Mouse (Mus musculus) activated CD4-positive, CD25-positive, alpha-beta regulatory T cell, adult 4 months (primary cell): Measurements from ENCODE around the gene Oasl1. TPM values are rescaled to one million over a fixed set of nuclear protein-coding genes. Genes with fewer than 3 reads are reported as not detected.
A peak's percentile ranks its signal among the peaks of the same experiment; 100 is the strongest.
"Not testable (repeated sequence)": the region's sequence is repeated elsewhere in the genome, so short reads cannot be mapped to it uniquely, and the experiment has no call there.

Experiments used
- ATAC-seq: one replicate; pipeline ENCODE4 v1.8.0; 2017
- polyA plus RNA-seq, 2 experiments: library from polyadenylated mRNA; unstranded; fragments of 100-300 nt; shearing (Covaris generic); gene quantifications; one replicate each; pipeline ENCODE4 v1.2.1; 2017

The Oasl1 gene
- polyA plus RNA-seq: 1 to 10 TPM; 1.7 to 4.1 TPM

- ATAC-seq: no peak
Measured at GRCm38 (mm10) chr5:114922998-114923473, at the start of gene Oasl1. Gene Oasl1 (plus strand): TSS chr5:114923240.

- no peak for ATAC-seq
Measured at GRCm38 (mm10) chr5:114875858-114876257, 47.2 kb upstream of the Oasl1 start.

GRCm38 (mm10) chr5:114876331-114876730 lies 46.7 kb upstream of the Oasl1 start:
- ATAC-seq: no peak

- ATAC-seq: no peak
Measured at GRCm38 (mm10) chr5:114877487-114877886, 45.6 kb upstream of the Oasl1 start.

- no peak for ATAC-seq
Measured at GRCm38 (mm10) chr5:114879399-114879798, 43.6 kb upstream of the Oasl1 start.

GRCm38 (mm10) chr5:114882319-114882718 lies 40.7 kb upstream of the Oasl1 start:
- not testable (repeated sequence) for ATAC-seq

GRCm38 (mm10) chr5:114883022-114883421 lies 40.0 kb upstream of the Oasl1 start:
- no peak for ATAC-seq

- ATAC-seq: no peak
Measured at GRCm38 (mm10) chr5:114886801-114887200, 36.2 kb upstream of the Oasl1 start.

- no peak for ATAC-seq
Measured at GRCm38 (mm10) chr5:114888995-114889394, 34.0 kb upstream of the Oasl1 start.

- no peak for ATAC-seq
Measured at GRCm38 (mm10) chr5:114895542-114895941, 27.5 kb upstream of the Oasl1 start.

- ATAC-seq: peak; percentile 35
Measured at GRCm38 (mm10) chr5:114896688-114897373, 26.2 kb upstream of the Oasl1 start, which contains the start of gene Oasl2. Gene Oasl2 (plus strand): TSS chr5:114896936.

- peak; percentile 90 for ATAC-seq
Measured at GRCm38 (mm10) chr5:114897374-114897793, 25.7 kb upstream of the Oasl1 start.

GRCm38 (mm10) chr5:114898857-114899256 lies 24.2 kb upstream of the Oasl1 start:
- no peak for ATAC-seq

GRCm38 (mm10) chr5:114902413-114902812 lies 20.6 kb upstream of the Oasl1 start:
- peak; percentile 28 for ATAC-seq

- ATAC-seq: no peak
Measured at GRCm38 (mm10) chr5:114908598-114909305, 14.3 kb upstream of the Oasl1 start.

GRCm38 (mm10) chr5:114913686-114914085 lies 9.4 kb upstream of the Oasl1 start:
- no peak for ATAC-seq

- no peak for ATAC-seq
Measured at GRCm38 (mm10) chr5:114914855-114915254, 8.2 kb upstream of the Oasl1 start.

- no peak for ATAC-seq
Measured at GRCm38 (mm10) chr5:114915854-114916253, 7.2 kb upstream of the Oasl1 start.

GRCm38 (mm10) chr5:114916777-114917176 lies 6.3 kb upstream of the Oasl1 start:
- no peak for ATAC-seq

- not testable (repeated sequence) for ATAC-seq
Measured at GRCm38 (mm10) chr5:114917357-114917756, 5.7 kb upstream of the Oasl1 start.

- ATAC-seq: peak; percentile 88
Measured at GRCm38 (mm10) chr5:114921551-114922365, 1.3 kb upstream of the Oasl1 start.

GRCm38 (mm10) chr5:114922366-114922731 lies 691 bp upstream of the Oasl1 start:
- ATAC-seq: peak; percentile 24

- no peak for ATAC-seq
Measured at GRCm38 (mm10) chr5:114926153-114926684, 3.2 kb downstream of the Oasl1 start.
